Mouse (Mus musculus) layer of hippocampus, adult 11-12 months (tissue): ENCODE results near the gene Bpgm.

ENCODE experiments used
- DNase-seq: peaks from one replicate; pipeline ENCODE4 v3.0.0; 2022; ENCODE audit warnings: low spot score

Bpgm gene

DNA sequence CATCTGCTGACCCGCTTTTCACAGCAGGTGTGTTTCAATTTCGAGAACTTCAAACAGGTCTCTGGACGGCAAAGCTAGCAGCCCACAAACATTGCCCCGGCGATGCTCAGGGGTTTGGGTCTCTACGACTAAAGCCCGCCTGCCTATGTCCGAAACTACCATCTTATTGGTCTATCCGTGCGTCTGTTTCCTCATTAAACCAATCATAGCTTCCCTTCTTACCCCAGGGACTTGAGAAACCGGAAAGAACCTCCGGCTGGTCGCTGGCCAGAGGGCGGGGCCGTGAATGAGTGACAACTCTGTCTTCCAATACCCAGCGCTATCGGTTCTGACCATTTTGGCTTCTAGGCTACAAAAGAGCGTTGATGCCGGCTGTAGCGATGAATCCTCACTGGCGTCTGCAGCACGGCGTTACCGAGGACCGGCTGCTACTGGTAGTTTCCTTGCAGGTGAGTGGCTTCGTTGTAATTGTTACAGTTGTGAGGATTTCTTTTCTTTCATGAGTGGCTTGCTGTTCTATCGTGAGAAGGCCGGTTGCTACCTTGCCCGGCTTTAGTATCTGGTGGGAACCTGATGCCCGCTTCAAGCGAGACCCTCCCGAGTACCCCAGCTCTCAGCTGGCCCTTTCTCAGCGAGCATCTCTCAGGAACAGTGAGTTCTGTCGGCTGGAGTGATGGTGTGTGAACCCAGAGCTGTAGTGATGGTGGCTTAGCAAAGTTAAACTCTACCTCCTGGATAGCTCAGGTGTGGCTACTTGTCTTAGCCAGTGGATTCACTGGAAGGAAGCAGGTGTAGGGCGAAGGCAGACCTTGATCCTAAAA is at the start of gene Bpgm:
Gene Bpgm (plus strand): TSS at position 234 of the 821 bp plus-strand sequence.
- DNase-seq: peak; percentile 100

DNA sequence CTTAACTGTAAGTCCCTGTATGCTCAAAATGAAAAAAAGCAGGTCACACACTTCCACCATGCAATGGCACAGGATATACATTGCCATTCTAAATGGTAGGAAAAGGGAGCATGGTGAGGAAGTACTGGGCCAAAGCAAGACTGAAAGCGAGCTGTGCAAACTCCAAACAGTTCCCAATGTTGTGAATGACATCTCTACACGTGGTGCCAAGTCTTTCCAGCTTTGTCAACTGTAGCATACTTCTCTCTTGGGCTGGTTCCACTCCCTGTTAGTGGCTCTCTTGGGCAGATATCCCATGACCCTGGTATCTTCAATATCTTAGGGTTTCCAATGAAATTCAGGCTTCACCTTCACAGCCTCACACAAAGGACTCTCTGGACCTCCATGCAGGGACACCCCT is 37.0 kb upstream of the Bpgm start:
- DNase-seq: no peak

DNA sequence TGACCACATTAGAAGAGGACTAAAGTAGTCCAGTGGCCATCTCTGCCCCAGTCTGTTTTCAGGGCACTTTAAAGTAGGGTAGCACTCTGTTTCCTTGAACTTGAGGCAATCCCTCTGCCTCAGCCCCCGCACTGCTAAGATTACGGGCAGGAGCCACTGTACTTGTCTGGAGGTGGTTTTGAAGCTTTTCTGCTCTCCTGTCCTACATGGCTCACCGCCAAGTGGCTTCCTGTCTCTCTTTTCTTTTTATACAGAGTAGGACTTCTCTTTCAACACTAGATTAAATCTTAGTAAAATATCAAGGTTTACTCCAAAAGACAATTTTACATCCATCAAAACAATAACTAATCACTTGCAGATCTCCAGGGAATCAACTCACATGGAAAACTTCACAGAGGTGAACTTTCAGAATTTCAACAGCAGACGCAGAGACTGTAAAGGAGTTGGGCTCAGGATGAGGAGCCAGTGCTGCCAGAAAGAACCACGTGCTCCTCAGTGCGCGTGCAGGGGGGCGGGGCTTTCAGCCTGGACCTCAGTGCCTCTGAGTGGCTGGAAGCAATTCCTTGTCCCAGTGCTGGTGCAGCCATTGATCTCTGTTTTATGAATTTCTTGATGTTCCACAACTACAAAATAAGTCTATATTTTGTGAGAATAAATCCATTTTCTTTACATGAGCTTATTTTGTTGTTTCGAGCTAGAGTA is 34.3 kb upstream of the Bpgm start:
- DNase-seq: no peak

DNA sequence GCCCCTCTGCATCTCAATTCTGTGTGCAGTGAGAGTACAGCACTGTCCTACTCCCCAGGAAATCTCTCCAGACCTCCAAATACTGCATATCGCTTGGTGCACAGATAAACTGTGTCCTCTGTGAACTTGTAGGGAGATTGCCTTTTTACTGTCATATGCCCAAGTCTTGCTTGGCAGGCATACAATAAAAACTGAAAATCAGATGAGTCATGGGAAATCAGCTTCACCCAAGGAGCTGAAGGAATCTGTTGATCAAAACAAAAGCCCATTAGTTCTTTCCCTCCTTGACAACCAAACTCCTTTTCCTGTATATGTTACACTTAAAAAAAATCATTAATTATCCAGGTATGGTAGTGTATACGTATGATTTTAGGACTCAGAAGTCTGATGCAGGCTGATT is 32.2 kb upstream of the Bpgm start:
- DNase-seq: no peak

DNA sequence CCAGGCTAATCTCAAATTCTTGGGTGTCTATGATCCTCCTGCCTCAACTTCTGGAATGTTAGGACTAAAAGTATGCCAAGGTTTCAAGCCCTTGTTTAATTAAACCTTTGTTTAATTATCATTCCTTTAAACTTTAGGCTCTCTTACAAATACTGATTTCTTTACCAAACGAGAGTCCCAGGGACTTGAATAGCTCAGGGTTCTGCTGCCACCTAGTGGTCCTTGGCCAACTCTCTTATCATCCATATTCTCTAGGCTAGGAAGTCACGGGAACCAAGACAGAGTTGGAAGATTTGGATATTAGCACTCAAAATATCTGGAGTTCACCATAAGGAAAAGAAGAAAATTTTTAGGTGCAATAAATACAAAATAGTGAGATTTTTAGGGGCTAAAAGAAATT is 28.0 kb upstream of the Bpgm start:
- peak; percentile 86 for DNase-seq

DNA sequence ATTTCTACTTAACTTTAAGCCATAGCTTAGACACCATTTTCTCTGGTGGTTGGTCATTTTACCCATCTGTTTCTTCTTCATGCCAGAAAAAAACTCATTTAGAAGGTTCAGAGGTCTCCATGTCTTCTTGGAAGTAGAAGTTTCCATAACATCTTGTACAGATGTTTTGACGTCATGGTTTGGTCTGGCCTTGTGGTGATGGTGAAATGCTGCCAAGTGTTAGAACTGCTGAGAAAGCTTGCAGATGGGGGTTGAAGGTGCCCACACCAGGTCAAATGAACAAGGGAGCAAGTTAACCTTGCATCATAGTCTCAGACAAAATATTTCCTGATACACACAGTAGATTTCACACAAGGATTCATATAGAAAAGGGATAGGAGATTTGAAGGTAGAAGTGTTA is 27.3 kb upstream of the Bpgm start:
- DNase-seq: no peak

DNA sequence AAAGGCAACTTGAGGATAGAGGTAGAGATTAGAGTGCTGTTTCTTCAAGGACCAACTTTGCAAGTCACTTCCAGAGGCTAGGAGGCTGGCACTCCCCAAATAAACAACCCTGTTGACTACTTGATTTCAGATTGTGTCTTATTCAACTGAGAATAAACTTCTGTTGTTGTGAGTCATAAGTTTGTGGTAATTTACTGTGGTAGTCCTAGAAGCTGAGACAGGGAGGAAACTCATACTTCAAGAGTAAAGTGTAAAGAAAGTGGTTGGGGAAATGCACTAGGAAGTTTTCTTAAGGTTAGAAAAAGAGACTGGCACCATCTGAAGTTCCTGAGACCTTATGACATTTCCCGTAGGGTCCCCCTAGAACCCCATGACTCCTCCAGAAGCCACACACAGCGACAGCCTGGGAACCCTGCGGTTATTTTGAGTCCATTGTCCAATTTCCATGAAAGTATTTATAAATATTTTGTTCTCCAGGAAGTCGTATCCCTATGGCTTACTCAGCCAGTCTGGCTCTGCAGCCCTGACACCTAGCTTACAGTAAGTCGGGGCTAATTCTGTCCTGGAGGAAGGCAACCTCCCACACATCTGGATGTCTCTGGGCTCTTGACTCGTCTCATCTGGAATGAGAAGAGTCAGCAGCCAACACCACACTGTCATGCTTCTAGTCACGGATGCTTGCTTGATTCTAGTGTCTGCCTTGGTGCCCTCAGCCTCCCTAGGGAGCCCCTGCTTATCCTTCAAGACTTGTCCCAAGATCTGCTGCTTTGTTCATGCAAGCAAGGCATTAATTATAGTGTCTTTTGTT is 22.8 kb upstream of the Bpgm start:
- DNase-seq: no peak

DNA sequence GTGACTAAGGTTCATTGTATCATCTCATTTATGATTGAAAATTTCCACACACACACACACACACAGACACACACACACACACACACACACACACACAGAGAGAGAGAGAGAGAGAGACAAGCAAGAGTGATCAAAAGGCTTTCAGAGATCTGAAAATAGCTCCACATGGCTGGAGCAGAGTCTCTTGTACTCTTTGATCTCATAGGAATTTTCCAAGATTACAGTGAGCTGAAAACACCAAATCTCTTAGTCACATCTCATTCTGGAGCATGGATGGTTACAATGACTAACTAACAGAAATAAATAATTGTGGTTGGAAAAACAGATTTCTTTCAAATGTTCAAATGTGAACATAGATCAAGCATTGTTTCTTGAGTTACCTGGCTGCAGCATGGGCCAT is 16.6 kb upstream of the Bpgm start:
- DNase-seq: no peak

DNA sequence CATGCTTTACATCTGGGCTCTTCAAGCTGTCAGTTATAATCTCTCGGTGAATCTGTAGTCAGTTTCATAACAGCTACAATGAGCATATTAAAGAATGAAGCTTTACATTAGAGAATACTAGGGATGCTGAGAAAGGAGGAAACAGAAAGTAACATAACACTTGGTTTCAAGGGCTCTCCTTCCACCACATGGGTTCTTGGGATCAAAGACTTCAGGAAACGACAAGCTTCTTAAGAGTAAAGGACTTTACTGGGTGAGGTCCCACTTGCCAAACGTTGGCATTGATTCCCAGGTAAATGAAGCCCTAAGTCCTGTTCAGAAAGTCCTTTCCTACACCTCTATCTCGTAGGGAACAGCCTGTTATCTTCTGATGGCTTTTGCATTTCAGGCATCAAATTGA is 15.4 kb upstream of the Bpgm start:
- DNase-seq: no peak

DNA sequence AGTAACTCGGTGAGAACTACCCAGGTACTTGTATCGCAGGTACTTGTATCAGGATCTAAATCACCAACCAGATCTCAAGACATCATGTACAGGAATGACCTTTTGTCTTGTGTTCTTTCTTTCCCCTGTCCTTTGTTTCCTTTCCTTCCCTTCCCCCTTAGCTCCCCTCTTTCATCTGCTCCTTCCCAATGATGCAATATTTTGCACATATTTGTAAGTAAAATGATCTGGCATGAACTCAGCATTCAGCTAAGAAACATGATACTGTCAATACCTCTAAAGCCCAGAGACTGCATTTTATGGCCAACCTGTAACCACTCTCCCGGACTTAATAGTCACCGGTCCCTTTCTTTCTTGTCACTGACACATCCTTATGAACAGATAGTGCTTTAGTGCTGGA is 12.4 kb upstream of the Bpgm start:
- no peak for DNase-seq

DNA sequence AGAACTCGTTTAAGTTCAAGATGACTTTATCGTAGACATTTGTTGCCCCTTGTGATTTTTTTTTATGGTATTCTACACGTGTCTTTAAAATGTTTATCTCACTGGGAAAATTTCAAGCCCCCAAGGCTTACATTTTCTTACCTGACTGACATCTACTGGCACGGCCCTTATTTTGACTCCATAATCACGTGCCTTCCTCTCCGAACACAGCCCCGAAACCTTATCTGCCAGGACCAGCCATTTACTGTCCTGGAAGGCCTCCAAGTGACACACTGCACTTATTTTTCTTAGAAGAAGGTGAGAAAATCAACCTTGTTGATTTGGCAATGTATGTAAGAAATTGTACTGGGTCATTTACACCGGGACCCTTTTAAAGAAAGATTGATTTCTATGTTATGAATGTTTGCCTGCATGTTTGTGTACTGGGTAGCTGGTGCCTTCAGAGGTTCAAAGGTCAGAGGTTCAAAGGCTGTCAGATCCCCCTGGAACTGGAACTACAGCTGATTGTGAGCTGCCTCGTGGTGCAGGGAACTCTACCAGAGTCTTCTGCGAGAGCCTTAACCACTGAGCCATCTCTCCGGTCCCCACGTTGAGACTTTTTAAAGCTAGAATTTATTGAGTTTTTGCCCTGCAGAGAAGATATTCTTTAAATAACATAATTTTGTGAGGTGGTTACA is 4.4 kb upstream of the Bpgm start:
- no peak for DNase-seq

DNA sequence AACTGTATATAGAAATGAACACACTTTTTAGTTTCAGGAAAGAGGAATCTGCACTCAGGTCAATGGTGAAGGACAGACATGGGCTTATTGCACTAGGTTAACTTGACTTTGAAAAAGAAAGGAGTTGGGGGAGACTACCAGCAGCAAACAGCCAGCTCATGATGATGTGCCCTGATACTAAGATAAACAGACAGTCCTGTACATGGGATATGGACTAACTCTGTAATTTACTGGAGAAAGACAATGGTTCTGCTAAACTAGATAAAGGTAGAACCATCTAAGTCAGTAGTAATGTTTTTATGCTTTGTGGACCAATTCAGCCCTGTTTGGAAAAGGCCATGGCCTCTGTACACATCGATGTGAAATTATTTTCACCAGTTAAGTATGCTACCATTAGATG is 2.7 kb upstream of the Bpgm start:
- no peak for DNase-seq

DNA sequence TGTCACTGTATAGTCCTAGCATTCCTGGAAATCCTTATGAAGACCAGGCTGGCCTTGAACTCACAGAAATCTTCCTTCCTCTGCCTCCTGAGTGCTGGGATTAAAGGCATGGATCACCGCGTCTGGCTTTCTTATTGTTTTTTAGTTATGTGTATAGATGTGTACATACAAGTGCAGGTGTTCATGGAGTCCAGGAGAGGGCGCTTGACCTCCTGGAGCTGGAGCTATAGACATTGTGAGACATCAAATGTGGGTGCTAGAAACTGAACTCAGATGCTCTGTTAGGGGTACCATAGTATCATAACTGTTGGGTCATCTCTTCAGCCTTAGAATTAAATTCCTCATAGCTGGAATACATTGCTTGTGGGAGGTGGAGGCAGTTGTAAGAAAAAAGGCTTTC is 2.0 kb upstream of the Bpgm start:
- DNase-seq: no peak

DNA sequence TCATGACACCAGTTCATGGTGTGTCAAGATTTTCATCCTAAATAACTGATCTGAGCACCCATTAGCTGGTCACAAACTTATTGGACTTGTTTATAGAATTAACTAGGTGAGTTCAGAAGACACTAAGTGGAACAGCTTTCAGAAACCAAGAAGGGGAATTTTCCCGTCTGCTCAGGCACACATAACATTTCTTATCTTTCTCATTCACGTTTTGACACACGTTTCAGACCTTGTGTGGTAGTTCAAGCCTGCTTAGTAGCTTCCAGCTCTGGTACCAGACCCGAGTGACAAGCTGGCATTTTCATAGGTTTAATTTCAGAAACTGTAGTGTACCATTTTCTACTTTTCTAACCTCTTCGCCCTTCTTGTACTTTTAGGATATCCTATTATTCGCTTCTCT is 616 bp upstream of the Bpgm start:
- DNase-seq: no peak

DNA sequence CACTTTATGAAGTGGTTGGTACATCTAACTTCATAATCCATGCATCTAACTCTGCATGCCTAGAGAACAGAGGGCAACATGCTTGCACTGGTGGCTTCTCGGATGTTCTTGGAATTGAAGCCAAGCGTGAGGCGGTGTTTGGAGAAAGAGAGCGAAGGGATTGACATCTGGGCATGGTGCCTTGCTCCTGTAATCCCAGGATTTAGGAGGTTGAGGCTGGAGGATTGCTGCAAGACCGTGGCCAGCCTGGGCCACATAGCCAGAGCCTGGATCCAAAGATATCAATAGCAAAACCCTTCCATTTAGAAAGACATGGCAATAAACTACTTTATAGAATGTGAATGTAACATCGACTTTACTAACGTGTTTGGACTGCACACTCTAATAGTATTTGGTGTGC is 2.0 kb downstream of the Bpgm start:
- DNase-seq: no peak

DNA sequence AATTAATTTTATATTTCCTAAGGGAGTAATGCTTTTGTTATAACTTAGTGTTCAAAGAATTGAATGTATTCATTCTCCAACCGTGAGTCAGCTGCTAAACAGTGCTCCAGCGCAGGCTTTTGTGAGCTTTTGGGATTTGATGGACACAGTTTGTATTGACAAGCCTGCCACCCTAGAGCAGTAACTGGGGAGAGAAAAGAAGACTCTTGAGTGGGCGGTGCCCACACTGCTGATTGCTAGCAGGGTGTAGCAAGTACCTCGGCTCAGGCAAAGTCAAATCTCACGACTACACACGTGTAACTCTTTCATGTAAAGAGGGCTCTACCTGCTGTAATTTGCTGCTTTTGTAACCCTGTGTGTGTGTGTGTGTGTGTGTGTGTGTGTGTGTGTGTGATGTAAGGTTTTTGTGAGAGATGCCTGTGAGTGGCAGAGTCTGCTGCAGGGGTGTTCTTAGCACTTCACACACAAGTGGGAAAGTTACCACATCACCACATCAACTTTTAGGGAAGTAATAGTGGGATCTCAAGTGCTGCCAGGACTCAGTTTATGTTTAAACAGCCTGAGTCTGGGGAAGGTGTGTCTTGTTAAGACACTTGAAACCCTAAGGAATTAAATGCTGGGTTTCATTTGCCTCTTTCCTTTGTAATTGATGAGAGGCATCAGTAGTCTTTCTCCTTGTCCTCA is 2.8 kb downstream of the Bpgm start:
- no peak for DNase-seq

DNA sequence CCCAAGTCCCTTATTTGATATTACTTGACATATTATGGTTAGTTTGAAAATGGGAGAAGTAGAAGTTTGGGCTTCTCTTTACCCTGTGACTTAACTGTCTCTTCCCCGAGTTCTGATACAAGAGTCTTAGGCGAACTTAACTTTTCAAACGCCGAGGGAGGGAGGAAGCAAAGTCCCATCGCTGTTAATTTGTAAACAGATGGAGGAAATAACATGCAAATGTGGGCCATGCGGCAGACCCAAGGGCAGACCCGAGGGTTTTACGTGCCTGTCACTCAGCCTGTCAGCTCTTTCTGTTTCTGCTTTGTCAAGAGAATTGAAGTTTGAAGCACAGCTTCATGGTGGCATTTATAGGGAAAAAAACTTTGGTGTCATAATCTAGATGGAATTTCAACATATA is 3.5 kb downstream of the Bpgm start:
- no peak for DNase-seq

DNA sequence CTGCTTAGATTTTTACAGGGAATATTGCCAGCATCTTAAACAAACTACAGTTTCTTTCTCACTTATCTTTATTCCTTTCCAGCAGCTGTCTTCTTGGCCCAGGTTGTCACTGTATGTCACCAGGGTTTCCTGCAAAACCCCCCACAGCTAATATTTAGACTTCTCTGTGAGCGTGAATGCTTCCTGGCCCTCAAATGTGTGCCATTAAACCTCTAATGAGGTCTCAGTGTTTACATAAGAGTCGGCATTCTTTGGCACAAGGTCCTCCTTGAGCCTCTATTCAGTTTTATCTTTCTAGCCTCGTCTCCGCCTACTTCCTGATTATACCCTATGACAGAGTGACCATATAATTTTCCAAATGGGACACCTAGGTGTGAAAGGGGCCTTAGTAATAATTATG is 4.7 kb downstream of the Bpgm start:
- DNase-seq: no peak

DNA sequence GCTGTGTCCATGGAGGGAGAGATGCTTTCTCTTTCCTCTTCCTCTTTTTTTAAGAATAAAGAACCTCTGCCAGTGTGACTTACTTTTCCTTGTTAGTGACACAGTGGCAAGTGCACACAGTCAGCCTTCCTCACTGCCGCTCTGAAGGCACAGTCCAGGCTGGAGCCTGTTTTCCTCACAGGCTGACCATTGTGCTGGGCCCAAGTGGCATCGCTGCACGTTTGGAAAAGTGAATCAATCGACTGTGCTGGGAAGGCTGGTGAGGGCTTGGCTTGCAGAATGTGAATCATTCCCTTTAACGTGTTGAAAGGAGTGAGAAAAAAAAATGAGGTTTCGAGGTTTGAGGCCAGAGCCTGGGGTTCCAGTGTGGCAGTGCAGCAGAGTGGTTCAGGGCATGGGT is 5.3 kb downstream of the Bpgm start:
- DNase-seq: no peak

DNA sequence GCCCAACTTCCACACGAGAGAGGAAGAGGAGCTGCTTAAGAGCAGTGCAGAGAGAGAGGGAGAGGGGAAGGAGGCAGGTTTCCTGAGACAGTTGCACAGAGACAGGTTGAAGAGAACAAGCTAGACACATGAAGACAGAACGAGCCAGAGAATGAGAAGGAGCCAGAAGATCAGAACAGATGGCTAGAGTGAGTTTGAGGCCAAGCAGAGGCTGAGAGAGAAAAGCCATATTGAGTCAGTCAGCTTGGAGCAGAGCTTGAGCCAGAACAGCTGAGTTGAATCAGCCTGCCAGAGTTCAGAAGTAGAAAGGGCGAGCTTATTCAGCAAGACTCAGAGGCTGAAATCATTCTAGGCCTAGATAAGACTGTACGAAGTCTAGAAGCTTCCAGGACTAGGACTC is 6.8 kb downstream of the Bpgm start:
- DNase-seq: no peak

DNA sequence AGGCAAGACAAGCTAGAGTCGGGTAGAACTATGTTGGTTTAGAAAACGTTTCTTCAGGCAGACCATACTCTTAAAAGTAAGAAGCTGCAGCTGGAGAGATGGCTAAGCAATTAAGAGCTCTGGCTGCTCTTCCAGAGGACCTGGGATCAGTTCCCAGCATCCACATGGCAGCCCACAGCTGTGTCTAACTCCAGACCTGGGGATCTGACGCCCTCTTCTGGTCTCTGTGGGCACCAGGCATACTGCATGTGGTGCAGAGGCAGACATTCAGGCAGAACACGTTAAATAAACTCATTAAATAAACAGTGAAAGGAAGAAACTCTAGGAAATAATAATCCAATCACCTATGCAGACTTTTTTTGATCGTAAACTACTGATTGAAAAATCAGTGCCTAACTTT is 7.4 kb downstream of the Bpgm start:
- DNase-seq: no peak

DNA sequence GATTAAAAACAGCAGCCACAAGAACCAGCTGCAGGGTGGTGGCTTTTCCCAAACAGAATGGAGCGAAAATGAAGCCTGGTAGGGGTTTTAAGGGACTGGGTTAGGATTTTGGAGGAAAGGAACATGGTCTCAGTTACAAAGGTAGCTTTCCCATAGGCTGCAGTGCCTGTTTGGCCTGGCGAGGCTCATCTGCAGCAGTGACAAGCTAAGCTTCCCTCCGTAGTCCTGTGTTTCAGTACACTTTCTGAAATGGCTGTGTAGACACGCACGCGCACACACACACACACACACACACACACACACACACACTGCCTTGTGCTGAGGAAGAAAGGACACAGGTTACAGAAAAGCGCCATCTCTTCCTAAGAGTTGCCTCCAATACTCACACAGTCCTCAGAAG is 7.8 kb downstream of the Bpgm start:
- DNase-seq: no peak
